Mouse (Mus musculus): ENCODE measurements around the gene Rnaseh2a. TPM values are rescaled to one million over a fixed set of nuclear protein-coding genes. Genes with fewer than 3 reads are reported as not detected.

The Rnaseh2a gene
- total RNA-seq, 1 experiment from 2014 or later = 43.9 TPM

DNA sequence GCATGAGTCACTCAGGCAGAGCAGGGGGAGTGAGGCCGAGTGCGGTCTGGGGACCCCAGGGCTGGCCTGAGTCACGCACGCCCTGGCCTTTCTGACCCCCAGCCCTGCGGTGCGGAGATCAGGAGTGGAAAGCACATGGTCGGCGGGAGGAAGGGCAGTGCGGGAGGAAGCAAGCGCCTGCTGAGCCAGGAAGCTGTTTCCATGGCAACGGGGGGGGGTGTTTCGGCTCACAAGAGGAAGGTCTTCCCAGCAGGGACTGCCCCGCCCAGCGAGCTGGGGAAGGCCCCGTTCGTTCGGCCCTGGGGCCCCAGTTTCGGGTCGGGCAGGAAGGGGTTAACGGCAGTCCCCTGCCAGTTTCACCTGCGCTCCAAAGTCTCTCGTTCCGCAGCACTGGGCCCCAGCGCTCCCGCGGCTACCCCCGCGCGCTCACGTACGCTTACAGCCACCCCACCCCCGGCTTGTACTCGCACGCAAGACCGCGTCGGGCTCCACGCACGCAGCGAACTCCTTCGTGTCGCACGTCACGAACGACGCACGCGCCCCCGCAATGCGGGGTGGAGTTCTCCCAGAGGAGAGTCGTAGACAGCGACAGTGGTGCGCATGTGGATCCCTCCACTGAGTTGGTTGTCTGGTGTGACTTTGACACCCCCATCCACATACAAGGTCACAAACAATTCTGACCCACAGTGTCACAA lies 16.3 kb upstream of the Rnaseh2a start:
- peak; percentile 41 for ATAC-seq (replicated peaks; ENCODE audit: insufficient number of reproducible peaks, low FRiP score, low TSS enrichment, poor library complexity, severe bottlenecking)

DNA sequence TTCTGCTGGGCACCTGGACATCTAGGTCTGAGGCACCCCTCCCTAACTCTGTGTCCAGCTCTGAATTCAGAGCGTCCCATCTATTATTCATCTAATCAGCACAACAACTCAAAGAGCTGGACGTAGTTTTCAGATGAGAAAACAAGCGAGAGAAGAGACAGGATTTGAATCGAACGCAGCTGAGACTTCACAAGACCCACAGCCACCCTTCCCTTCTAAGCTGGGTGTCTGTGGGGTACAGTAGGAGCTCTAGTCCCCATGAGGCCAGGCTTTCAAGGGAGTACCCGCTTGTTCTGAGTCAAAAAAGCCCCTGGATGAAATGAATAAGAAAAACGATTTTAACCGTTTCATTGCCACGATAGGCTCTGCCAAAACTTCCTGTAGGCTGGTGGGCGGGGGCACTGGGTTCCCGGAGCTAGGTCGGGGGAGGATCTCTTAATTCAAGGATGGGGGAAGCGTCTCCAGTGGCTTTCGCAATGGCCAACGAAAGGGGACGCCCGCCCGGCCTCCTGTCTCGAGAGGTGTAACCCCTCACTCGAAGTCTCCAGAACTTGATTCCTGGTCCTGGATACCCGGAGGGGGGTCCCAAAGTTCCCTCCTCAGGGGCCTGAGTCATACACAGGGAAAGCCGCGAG lies 15.6 kb upstream of the Rnaseh2a start:
- no peak for ATAC-seq (replicated peaks; ENCODE audit: insufficient number of reproducible peaks, low FRiP score, low TSS enrichment, poor library complexity, severe bottlenecking)

GRCm38 (mm10) chr8:84984294-84985048 lies 14.9 kb upstream of the Rnaseh2a start:
- no peak for ATAC-seq (replicated peaks; ENCODE audit: insufficient number of reproducible peaks, low FRiP score, low TSS enrichment, poor library complexity, severe bottlenecking)

DNA sequence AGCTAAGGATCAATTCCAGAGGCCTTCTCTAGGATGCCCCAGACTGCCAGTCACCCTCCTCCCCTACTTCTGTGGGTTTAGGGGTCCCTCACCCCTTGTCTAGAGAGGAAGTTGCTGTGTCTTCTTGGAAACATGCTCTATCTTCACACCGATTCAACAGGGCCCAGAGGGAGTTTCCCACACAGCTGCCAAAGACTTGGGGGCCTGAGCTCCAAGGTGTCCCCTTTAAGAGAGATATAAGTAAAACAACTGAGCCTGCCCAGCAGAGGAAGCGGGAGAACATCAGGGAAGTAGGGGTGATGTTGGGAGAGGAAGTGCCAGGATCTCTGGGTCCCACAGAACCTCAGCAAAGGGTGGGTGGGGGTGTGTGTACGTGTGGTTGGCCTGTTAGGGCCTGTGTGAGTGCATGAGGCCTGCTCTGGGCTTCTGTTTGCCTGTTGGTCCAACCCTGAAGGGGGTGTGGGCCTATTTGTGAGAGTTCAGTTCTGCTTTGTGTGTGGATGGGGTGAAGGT lies 13.0 kb upstream of the Rnaseh2a start:
- peak; percentile 15 for ATAC-seq (replicated peaks; ENCODE audit: insufficient number of reproducible peaks, low FRiP score, low TSS enrichment, poor library complexity, severe bottlenecking)

DNA sequence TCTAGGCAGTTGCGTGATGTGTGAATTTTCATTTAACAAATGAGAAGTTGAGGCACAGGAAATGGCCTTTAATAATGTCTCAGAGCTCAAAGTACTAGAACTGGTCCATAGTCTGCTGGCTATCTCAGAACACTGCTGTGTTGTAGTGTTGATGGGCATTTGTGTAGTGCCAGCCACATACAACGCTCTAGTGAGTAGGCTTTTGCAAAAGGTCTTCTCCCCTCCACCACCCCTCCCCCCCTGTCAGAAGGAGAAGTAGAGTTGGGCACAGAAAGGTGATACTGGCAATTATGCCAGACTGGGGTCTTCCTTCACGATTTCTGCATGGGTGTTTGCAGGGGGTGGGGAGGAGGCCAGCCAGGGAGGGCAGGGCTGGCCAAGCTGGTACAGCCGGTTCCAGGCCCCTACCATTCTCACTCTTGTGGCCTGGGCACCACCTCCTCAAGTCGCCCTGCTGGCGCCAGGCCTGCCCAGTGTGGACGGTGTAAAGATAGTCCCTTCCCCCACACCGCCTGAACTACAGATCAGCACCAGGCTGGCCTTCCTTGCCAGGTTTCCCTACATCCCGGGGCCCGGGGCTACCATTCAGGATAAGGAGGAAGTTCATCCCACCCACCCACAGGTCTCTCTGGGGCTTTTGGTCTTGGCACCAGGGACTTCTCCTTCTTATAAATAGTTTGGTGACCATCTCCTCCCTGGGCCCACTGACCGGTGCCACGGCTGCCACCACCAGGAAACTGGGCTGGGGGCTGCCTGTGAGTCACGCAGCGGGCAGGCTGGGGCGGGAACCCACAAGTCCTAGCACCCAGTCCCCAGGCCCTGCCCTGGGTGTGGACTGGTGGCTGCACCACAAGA lies 12.3 kb upstream of the Rnaseh2a start:
- ATAC-seq (replicated peaks; ENCODE audit: insufficient number of reproducible peaks, low FRiP score, low TSS enrichment, poor library complexity, severe bottlenecking) = no peak

GRCm38 (mm10) chr8:84980622-84981358 lies 11.2 kb upstream of the Rnaseh2a start:
- ATAC-seq (replicated peaks; ENCODE audit: insufficient number of reproducible peaks, low FRiP score, low TSS enrichment, poor library complexity, severe bottlenecking) = no peak

GRCm38 (mm10) chr8:84979599-84980421 lies 10.2 kb upstream of the Rnaseh2a start:
- ATAC-seq (replicated peaks; ENCODE audit: insufficient number of reproducible peaks, low FRiP score, low TSS enrichment, poor library complexity, severe bottlenecking) = peak; percentile 44

- ATAC-seq (replicated peaks; ENCODE audit: insufficient number of reproducible peaks, low FRiP score, low TSS enrichment, poor library complexity, severe bottlenecking) = peak; percentile 30
These were observed 8.8 kb upstream of the Rnaseh2a start, which contains the start of gene Junb for GRCm38 (mm10) chr8:84978248-84978940. Gene Junb, minus strand, starts transcription at chr8:84978718.

DNA sequence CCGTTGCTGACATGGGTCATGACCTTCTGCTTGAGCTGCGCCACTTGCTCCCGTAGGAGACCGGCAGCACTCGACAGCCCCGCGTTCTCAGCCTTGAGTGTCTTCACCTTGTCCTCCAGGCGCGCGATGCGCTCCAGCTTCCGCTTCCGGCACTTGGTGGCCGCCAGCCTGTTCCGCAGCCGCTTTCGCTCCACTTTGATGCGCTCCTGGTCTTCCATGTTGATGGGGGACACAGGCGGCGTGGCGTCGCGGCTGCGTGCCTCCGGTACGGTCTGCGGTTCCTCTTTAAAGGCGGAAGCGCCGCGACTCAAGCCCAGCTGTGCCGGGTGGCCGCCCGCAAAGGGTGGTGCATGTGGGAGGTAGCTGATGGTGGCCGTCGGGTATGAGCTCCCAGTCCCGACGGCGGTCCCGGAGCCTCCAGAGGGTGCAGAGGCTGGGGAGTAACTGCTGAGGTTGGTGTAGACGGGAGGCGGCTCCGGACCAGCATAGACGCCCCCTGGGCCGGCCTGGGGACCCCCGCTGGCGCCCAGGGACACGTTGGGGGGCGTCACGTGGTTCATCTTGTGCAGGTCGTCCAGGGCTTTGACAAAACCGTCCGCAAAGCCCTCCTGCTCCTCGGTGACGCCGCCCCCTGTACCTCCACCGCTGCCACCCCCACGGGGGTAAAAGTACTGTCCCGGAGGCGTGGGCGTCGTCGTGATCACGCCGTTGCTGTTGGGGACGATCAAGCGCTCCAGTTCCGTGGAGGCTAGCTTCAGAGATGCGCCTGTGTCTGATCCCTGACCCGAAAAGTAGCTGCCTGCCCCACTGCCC lies 8.1 kb upstream of the Rnaseh2a start:
- ATAC-seq (replicated peaks; ENCODE audit: insufficient number of reproducible peaks, low FRiP score, low TSS enrichment, poor library complexity, severe bottlenecking) = no peak

- no peak for ATAC-seq (replicated peaks; ENCODE audit: insufficient number of reproducible peaks, low FRiP score, low TSS enrichment, poor library complexity, severe bottlenecking)
These were observed 7.3 kb upstream of the Rnaseh2a start for GRCm38 (mm10) chr8:84976763-84977434.

DNA sequence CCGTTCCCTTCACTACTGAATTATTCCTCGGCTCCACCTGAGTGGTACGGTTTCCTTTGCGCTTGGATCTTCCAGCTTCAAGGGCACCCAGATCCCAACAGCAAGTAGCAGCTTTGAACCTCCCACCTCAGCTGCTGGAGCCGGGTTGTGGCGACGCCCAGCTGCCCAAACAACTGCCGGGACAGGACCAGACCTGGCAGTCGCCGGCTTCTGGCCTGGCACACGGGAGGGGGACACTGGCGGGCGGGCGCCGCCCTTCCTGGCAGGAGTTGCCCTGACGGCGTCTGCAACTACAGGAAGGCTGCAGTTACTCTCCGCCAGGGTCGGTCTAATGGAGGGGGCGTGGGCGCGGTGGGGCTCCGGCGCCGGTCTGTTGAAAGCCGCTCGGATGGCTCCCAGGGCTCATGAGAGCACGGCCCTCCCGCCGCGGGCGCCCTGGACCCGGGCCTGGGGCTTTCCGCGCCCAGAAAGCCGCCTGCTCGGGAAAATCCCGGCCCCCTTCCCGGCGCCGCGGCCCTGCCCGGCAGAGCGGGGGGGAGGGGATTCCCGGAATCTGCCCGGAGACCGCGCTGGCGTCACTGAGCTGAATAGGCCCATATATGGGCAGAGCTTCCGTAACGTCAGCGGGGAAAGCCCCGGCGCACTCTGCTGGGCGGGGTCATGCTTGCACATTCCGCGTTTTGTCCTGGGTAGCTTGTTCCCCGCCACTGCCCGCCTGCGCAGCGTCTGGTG lies 6.6 kb upstream of the Rnaseh2a start:
- peak; percentile 25 for ATAC-seq (replicated peaks; ENCODE audit: insufficient number of reproducible peaks, low FRiP score, low TSS enrichment, poor library complexity, severe bottlenecking)

GRCm38 (mm10) chr8:84975434-84975833 lies 5.9 kb upstream of the Rnaseh2a start:
- ATAC-seq (replicated peaks; ENCODE audit: insufficient number of reproducible peaks, low FRiP score, low TSS enrichment, poor library complexity, severe bottlenecking) = no peak

- no peak for ATAC-seq (replicated peaks; ENCODE audit: insufficient number of reproducible peaks, low FRiP score, low TSS enrichment, poor library complexity, severe bottlenecking)
These were observed 5.1 kb upstream of the Rnaseh2a start for GRCm38 (mm10) chr8:84974543-84975142.

GRCm38 (mm10) chr8:84973803-84974542 lies 4.4 kb upstream of the Rnaseh2a start:
- ATAC-seq (replicated peaks; ENCODE audit: insufficient number of reproducible peaks, low FRiP score, low TSS enrichment, poor library complexity, severe bottlenecking) = 0 out of 2 replicates have a peak, but pooled peaks have one; percentile 15

Data from monocyte, adult 5-6 weeks (primary cell).